Mouse (Mus musculus) ES-E14 (cell line): ENCODE results near the gene Btbd3. TPM values are rescaled to one million over a fixed set of nuclear protein-coding genes. Genes with fewer than 3 reads are reported as not detected.

Source experiments
- DNase-seq: peaks from one replicate; pipeline ENCODE4 v3.0.0-alpha.2; 2013; ENCODE audit warnings: low read depth, low spot score
- H3K27ac ChIP-seq: 2 replicates; pipeline ENCODE4 v1.5.1; 2012; ENCODE audit warnings: low read depth, mild to moderate bottlenecking, low read length, moderate library complexity, mixed read lengths; ENCODE audit not compliant: poor library complexity, insufficient read depth, severe bottlenecking
- H3K36me3 ChIP-seq: 2 replicates; pipeline ENCODE4 v1.6.1; 2012; ENCODE audit warnings: mild to moderate bottlenecking, low read length, moderate library complexity, mixed read lengths; ENCODE audit not compliant: control insufficient read depth, poor library complexity, insufficient read depth, severe bottlenecking
- H3K4me1 ChIP-seq, 2 experiments: fragments of 150-350 bp in 1 of 2; sonication (generic) in 1 of 2; 2 replicates each; pipeline ENCODE4 v1.6.1; 2012; ENCODE audit warnings: low read length in 2 of 2, mild to moderate bottlenecking in 1 of 2, mixed read lengths in 1 of 2; ENCODE audit not compliant: control insufficient read depth in 2 of 2, insufficient read depth in 2 of 2, poor library complexity in 1 of 2
- H3K4me3 ChIP-seq, 2 experiments: fragments of 150-350 bp in 1 of 2; sonication (generic) in 1 of 2; 2 replicates each; pipeline ENCODE4 v1.5.1; 2012; ENCODE audit warnings: low read length in 2 of 2, low read depth in 1 of 2, mild to moderate bottlenecking in 1 of 2, mixed read lengths in 1 of 2; ENCODE audit not compliant: insufficient read depth in 1 of 2, poor library complexity in 1 of 2, severe bottlenecking in 1 of 2
- H3K9ac ChIP-seq: 2 replicates; pipeline ENCODE4 v1.6.1; 2012; ENCODE audit warnings: low read depth, mild to moderate bottlenecking, low read length, mixed read lengths; ENCODE audit not compliant: poor library complexity, insufficient read depth, severe bottlenecking
- H3K9me3 ChIP-seq: fragments of 150-350 bp; sonication (generic); 2 replicates; pipeline ENCODE4 v1.6.1; 2012; ENCODE audit warnings: low read depth, mild to moderate bottlenecking, low read length; ENCODE audit not compliant: control insufficient read depth, insufficient read depth
- CHD2 ChIP-seq: IDR thresholded peaks from 2 replicates; pipeline ENCODE4 v1.6.1; 2014; ENCODE audit warnings: mild to moderate bottlenecking, low read depth, low read length, inconsistent platforms
- HCFC1 ChIP-seq: IDR thresholded peaks from 2 replicates; pipeline ENCODE4 v1.6.1; 2012; ENCODE audit warnings: low read length, inconsistent platforms, borderline replicate concordance; ENCODE audit not compliant: insufficient read depth
- MAFK ChIP-seq: IDR thresholded peaks from 2 replicates; pipeline ENCODE4 v1.6.1; 2014; ENCODE audit warnings: mild to moderate bottlenecking, low read depth, low read length, inconsistent platforms; ENCODE audit not compliant: insufficient read depth
- ZC3H11A ChIP-seq: IDR thresholded peaks from 2 replicates; pipeline ENCODE4 v1.6.1; 2012; ENCODE audit warnings: low read depth, mild to moderate bottlenecking, inconsistent platforms, low read length, borderline replicate concordance
- ZNF384 ChIP-seq: IDR thresholded peaks from 2 replicates; pipeline ENCODE4 v1.6.1; 2012; ENCODE audit warnings: low read depth, low read length, inconsistent platforms
- in situ Hi-C, 2 experiments: fragments of 600-800 bp; cut with MboI; formaldehyde crosslinking; loops; one replicate each; pipeline ENCODE4 v1.15.1; 2025; ENCODE audit warnings: low sequenced_read_pairs in 2 of 2, inconsistent platforms in 1 of 2; ENCODE audit not compliant: unreplicated experiment in 2 of 2
- total RNA-seq: library from RNA; depleted of rRNA; stranded (reverse); fragments of 300-350 nt; gene quantifications from 2 replicates; pipeline ENCODE4 v1.2.3, GENCODE M21; 2012

Gene Btbd3
- total RNA-seq, 1 experiment, result 10.2 TPM

DNA sequence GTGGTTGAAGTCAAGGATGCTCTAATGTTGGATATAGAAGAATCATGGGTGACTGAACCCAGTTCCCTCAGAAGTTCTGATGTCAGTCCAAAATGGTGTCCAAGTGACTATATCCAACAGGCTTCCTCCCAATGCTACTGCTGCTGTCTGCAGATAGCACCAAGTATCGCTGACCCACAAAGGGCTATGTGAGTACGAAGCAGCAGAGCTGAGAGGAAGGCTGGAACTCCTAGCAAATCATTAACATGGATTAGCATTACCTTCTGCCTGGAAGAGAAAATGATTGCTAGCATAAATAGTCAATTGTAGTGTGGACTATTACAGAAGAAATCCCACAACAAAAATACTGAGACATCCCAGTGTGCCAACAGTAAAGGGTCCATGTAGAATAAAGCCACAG is 33.8 kb downstream of the Btbd3 start:
- H3K4me3 ChIP-seq, result no peak overlapping the region
- no peaks in the 10 kb centered on the region for H3K9me3 ChIP-seq
- H3K9ac ChIP-seq, result no peak overlapping the region
- H3K27ac ChIP-seq, result no peak overlapping the region
- H3K36me3 ChIP-seq, result peaks cover 2% of the 10 kb centered on the region; the same call in 1 of the 2 replicates
- TF ChIP-seq HCFC1, result no peak
- TF ChIP-seq CHD2, result no peak
- TF ChIP-seq ZNF384, result no peak
- TF ChIP-seq ZC3H11A, result no peak
- no peak for TF ChIP-seq MAFK
- in situ Hi-C loops, result no loop called here
- H3K4me1 ChIP-seq, result no peaks in the 10 kb centered on the region
- no peak for DNase-seq

DNA sequence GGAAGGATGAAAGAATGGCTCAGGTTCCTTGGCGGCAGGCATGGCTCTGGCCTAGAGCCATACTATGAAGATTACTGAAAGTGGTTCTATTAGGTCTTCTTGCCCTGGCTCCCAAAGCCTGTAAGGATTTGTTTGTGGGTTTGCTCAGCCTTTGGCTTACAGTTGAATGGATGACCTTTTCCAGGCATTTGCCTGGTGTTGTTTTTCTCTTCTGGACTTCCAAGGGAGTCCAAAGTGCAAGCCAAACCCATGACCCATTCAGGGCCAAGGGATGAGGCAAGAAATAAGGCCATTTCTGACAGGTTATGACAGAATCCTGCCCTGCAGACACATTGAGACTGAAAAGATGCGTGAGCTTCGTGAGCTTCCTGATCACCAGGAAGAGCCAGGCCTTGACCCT is 37.9 kb downstream of the Btbd3 start:
- no peak for DNase-seq
- no peak for TF ChIP-seq ZC3H11A
- no peak for TF ChIP-seq ZNF384
- no peak for TF ChIP-seq CHD2
- no peak for TF ChIP-seq HCFC1
- no peak for TF ChIP-seq MAFK
- in situ Hi-C loops, result no loop called here
- no peak overlapping the region for H3K27ac ChIP-seq
- H3K9me3 ChIP-seq, result no peaks in the 10 kb centered on the region; the same call in 1 of the 2 replicates
- no peaks in the 10 kb centered on the region for H3K4me1 ChIP-seq
- H3K4me3 ChIP-seq, result no peak overlapping the region
- H3K9ac ChIP-seq, result no peak overlapping the region
- H3K36me3 ChIP-seq, result no peaks in the 10 kb centered on the region

DNA sequence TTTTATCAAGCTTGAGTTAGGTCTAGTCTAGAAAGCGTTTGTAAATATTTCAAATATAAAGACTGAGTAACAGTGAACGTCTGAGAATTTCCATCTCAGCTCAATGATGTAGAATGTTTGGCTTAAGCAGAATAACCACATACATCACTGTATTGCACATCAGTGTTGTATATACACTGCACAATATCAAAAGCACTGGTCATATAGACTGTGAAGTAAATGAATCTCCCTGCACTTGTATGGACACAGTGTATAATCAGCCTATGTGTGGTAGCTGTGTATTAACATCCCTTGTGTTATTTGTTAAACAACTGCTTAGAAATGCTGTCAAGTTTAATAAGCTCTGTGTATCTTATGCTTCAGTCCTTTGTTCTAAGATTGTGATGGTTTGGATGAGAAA is 49.9 kb downstream of the Btbd3 start:
- in situ Hi-C loops, result no loop called here
- no peak overlapping the region for H3K4me3 ChIP-seq
- DNase-seq, result no peak
- TF ChIP-seq MAFK (no peak), ZC3H11A (no peak), CHD2 (no peak), HCFC1 (no peak), ZNF384 (no peak)
- no peaks in the 10 kb centered on the region for H3K9me3 ChIP-seq
- H3K36me3 ChIP-seq, result no peaks in the 10 kb centered on the region
- H3K9ac ChIP-seq, result no peak overlapping the region
- no peak overlapping the region for H3K27ac ChIP-seq
- no peaks in the 10 kb centered on the region for H3K4me1 ChIP-seq

DNA sequence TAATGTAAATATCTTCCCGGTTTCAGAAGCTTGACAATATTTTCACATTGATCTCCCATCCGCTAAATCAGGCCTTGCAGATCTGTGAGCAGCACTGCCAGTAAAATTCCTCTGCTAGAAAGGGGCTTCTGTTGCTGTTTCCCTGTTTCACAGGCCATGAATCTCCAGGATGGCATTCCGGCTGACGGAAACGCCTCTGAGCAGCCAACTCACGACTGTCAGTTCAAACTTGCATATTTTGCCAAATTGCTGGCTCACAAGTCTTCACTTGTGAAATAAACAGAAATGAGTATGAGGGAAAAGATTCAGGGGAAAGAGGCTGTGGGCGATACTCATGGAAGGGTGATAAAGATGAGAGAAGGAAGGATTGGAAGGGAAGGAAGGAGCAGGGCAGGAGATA is 59.3 kb downstream of the Btbd3 start:
- no peak overlapping the region for H3K9ac ChIP-seq
- no peak overlapping the region for H3K4me3 ChIP-seq
- in situ Hi-C loops, result no loop called here
- no peak overlapping the region for H3K27ac ChIP-seq
- H3K9me3 ChIP-seq, result no peaks in the 10 kb centered on the region
- TF ChIP-seq HCFC1, result no peak
- TF ChIP-seq ZNF384, result no peak
- TF ChIP-seq CHD2, result no peak
- no peak for TF ChIP-seq ZC3H11A
- TF ChIP-seq MAFK, result no peak
- no peaks in the 10 kb centered on the region for H3K4me1 ChIP-seq
- DNase-seq, result no peak
- no peaks in the 10 kb centered on the region for H3K36me3 ChIP-seq

DNA sequence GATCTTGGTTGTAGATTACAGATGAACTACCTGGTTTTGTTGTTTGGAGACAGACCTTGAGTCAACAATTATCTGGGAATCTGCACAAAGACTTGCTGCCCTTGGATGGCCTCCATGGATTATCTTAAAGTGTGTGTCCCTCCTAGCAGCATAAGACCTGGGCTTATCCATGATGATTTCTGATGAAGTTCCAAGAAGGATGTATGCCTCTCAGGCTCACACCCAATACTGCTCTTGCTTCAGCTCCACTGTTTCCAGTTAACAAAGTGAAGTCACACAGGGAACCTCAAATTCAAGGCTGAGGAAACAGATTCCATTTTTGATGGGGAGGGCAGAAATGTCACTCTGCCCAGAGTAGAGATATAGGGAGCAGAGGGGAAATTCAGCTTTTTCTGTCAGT is 64.0 kb downstream of the Btbd3 start:
- no peaks in the 10 kb centered on the region for H3K36me3 ChIP-seq
- H3K4me1 ChIP-seq, result no peaks in the 10 kb centered on the region
- H3K27ac ChIP-seq, result no peak overlapping the region
- in situ Hi-C loops, result no loop called here
- no peak overlapping the region for H3K9ac ChIP-seq
- DNase-seq, result no peak
- H3K9me3 ChIP-seq, result no peaks in the 10 kb centered on the region
- TF ChIP-seq ZNF384 (no peak), HCFC1 (no peak), CHD2 (no peak), ZC3H11A (no peak), MAFK (no peak)
- no peak overlapping the region for H3K4me3 ChIP-seq
